17 mouse cellular contexts compared by ENCODE assay signal in genomic region chr9:104828646-104829045, GRCm38 (mm10).
A peak's percentile ranks its signal among the peaks of the same experiment; 100 is the strongest.
DNase-seq lines count a peak whose midpoint lies in the region; ATAC-seq lines count a peak whose summit lies in the region.
"Had no signal": no experiment of that assay in that cellular context is flagged by ENCODE, and none has a peak within 500 bp of the region (broad histone marks: within the 10 kb centered on the region; RNA-seq: fewer than 3 reads in every experiment).

No protein-coding gene starts in this region.

- ATAC-seq in forebrain, embryonic 15.5 days (replicated peaks), result no peak
- no peak for ATAC-seq in forebrain, embryonic 14.5 days
- ATAC-seq: forebrain, embryonic 16.5 days had no signal

- no peaks in the 10 kb centered on the region for H3K27me3 ChIP-seq in forebrain, embryonic 15.5 days
- H3K27me3 ChIP-seq in forebrain, embryonic 14.5 days (replicated peaks; ENCODE audit: control insufficient read depth, insufficient read depth, low read length), result no peaks in the 10 kb centered on the region
- H3K27me3 ChIP-seq: embryonic facial prominence, embryonic 13.5 days; embryonic facial prominence, embryonic 15.5 days; forebrain, embryonic 12.5 days had no signal

- H3K9me3 ChIP-seq in forebrain, embryonic 15.5 days, result no peaks in the 10 kb centered on the region
- H3K9me3 ChIP-seq in forebrain, embryonic 14.5 days (replicated peaks; ENCODE audit: control insufficient read depth, low read length), result no peaks in the 10 kb centered on the region
- H3K9me3 ChIP-seq: embryonic facial prominence, embryonic 13.5 days; embryonic facial prominence, embryonic 15.5 days; forebrain, embryonic 10.5 days; forebrain, embryonic 12.5 days had no signal

- no peaks in the 10 kb centered on the region for H3K4me1 ChIP-seq in forebrain, embryonic 15.5 days
- no peaks in the 10 kb centered on the region for H3K4me1 ChIP-seq in forebrain, embryonic 14.5 days (ENCODE audit: control insufficient read depth, insufficient read depth, low read length)
- H3K4me1 ChIP-seq: embryonic facial prominence, embryonic 13.5 days; embryonic facial prominence, embryonic 15.5 days; forebrain, embryonic 10.5 days; forebrain, embryonic 12.5 days had no signal

- H3K4me2 ChIP-seq in forebrain, embryonic 15.5 days (replicated peaks), result no peak overlapping the region
- no peak overlapping the region for H3K4me2 ChIP-seq in forebrain, embryonic 14.5 days (ENCODE audit: low read length)
- H3K4me2 ChIP-seq: embryonic facial prominence, embryonic 13.5 days; embryonic facial prominence, embryonic 15.5 days; forebrain, embryonic 12.5 days had no signal

- 0 out of 2 replicates have a peak overlapping the region, but pooled peaks have one; percentile 11 for H3K27ac ChIP-seq in forebrain, embryonic 15.5 days (replicated peaks)
- H3K27ac ChIP-seq in forebrain, embryonic 14.5 days (ENCODE audit: low read depth, low read length), result no peak overlapping the region
- H3K27ac ChIP-seq: embryonic facial prominence, embryonic 13.5 days; embryonic facial prominence, embryonic 15.5 days; forebrain, embryonic 10.5 days; forebrain, embryonic 12.5 days had no signal

- H3K4me3 ChIP-seq in forebrain, embryonic 15.5 days, result no peak overlapping the region
- no peak overlapping the region for H3K4me3 ChIP-seq in forebrain, embryonic 14.5 days (ENCODE audit: low read depth, low read length)
- H3K4me3 ChIP-seq: embryonic facial prominence, embryonic 13.5 days; embryonic facial prominence, embryonic 15.5 days; erythroblast, embryonic 14.5 days; forebrain, embryonic 10.5 days; forebrain, embryonic 12.5 days had no signal

- DNase-seq in cerebellum, postnatal 14 days, result peak; percentile 26 to 67
- DNase-seq in cerebellum, adult 9-11 months, result no peak
- DNase-seq in forebrain, embryonic 14.5 days (ENCODE audit: low spot score), result no peak
- DNase-seq in right cerebral cortex, adult 18-20 months, result no peak
- DNase-seq: adrenal gland, adult 2 months; adrenal gland, postnatal 10 days; adrenal gland, postnatal 25 days; cerebellum, adult 18-20 months; cerebellum, adult 8-10 months; embryo, embryonic 11 days had no signal

- no peaks in the 10 kb centered on the region for H3K36me3 ChIP-seq in forebrain, embryonic 15.5 days
- no peaks in the 10 kb centered on the region for H3K36me3 ChIP-seq in forebrain, embryonic 14.5 days (ENCODE audit: control insufficient read depth, insufficient read depth, low read length)
- H3K36me3 ChIP-seq: embryonic facial prominence, embryonic 13.5 days; embryonic facial prominence, embryonic 15.5 days; forebrain, embryonic 10.5 days; forebrain, embryonic 12.5 days had no signal

- 53% methylated on average over 3 of the region's 3 CpGs for WGBS in forebrain, embryonic 15.5 days
- 59% methylated on average over 3 of the region's 3 CpGs for WGBS in forebrain, embryonic 14.5 days

- H3K9ac ChIP-seq in forebrain, embryonic 15.5 days (replicated peaks), result no peak overlapping the region
- no peak overlapping the region for H3K9ac ChIP-seq in forebrain, embryonic 14.5 days (ENCODE audit: low read length)
- H3K9ac ChIP-seq: embryonic facial prominence, embryonic 13.5 days; embryonic facial prominence, embryonic 15.5 days; forebrain, embryonic 12.5 days had no signal

Comparison
In these comparisons a context has a peak if more than half of its experiments do, and no peak if none do; other contexts are left out.
1. DNase-seq: peak in cerebellum, postnatal 14 days (2 of 2); none in cerebellum, adult 9-11 months (single experiment), forebrain, embryonic 14.5 days (single experiment) and right cerebral cortex, adult 18-20 months (single experiment).